Mouse (Mus musculus) Muller cell, postnatal 12 days (primary cell): ENCODE data around the gene Phldb1.
"Not testable (repeated sequence)": the region's sequence is repeated elsewhere in the genome, so short reads cannot be mapped to it uniquely, and the experiment has no call there.

ENCODE experiments used
- DNase-seq: peaks from one replicate; pipeline ENCODE4 v3.0.0-alpha.2; 2015; ENCODE audit errors: inconsistent ontology term

Gene Phldb1

GRCm38 (mm10) chr9:44734524-44735494 is at the start of gene Phldb1:
Phldb1 (minus strand) TSS chr9:44735198.
- DNase-seq, result peak; percentile 91

GRCm38 (mm10) chr9:44772750-44773651 is 38.0 kb upstream of the Phldb1 start:
- peak; percentile 96 for DNase-seq

- no peak for DNase-seq
Observed at GRCm38 (mm10) chr9:44772392-44772749, 37.4 kb upstream of the Phldb1 start.

- no peak for DNase-seq
Observed at GRCm38 (mm10) chr9:44771376-44771775, 36.4 kb upstream of the Phldb1 start.

- not testable (repeated sequence) for DNase-seq
Observed at GRCm38 (mm10) chr9:44768029-44768394, 33.0 kb upstream of the Phldb1 start.

GRCm38 (mm10) chr9:44767101-44768028 is 32.4 kb upstream of the Phldb1 start, which contains the start of the genes Arcn1 and Ift46:
Arcn1 (minus strand) TSS chr9:44767845.
Ift46 (plus strand) TSS chr9:44767908.
- peak; percentile 96 for DNase-seq

GRCm38 (mm10) chr9:44760873-44761272 is 25.9 kb upstream of the Phldb1 start:
- DNase-seq, result no peak

GRCm38 (mm10) chr9:44748473-44748872 is 13.5 kb upstream of the Phldb1 start:
- DNase-seq, result no peak

GRCm38 (mm10) chr9:44747341-44747740 is 12.3 kb upstream of the Phldb1 start:
- no peak for DNase-seq

- DNase-seq, result no peak
Observed at GRCm38 (mm10) chr9:44746666-44747065, 11.7 kb upstream of the Phldb1 start.

GRCm38 (mm10) chr9:44745371-44745770 is 10.4 kb upstream of the Phldb1 start:
- DNase-seq, result no peak

- no peak for DNase-seq
Observed at GRCm38 (mm10) chr9:44740663-44741192, 5.7 kb upstream of the Phldb1 start.

- DNase-seq, result no peak
Observed at GRCm38 (mm10) chr9:44737240-44737949, 2.4 kb upstream of the Phldb1 start.

- peak; percentile 34 for DNase-seq
Observed at GRCm38 (mm10) chr9:44736301-44736700, 1.3 kb upstream of the Phldb1 start.

GRCm38 (mm10) chr9:44735886-44736285 is 888 bp upstream of the Phldb1 start:
- DNase-seq, result no peak

GRCm38 (mm10) chr9:44733671-44734523 is 1.1 kb downstream of the Phldb1 start:
- DNase-seq, result peak; percentile 93

GRCm38 (mm10) chr9:44732921-44733530 is 2.0 kb downstream of the Phldb1 start:
- DNase-seq, result no peak

- DNase-seq, result no peak
Observed at GRCm38 (mm10) chr9:44732130-44732549, 2.9 kb downstream of the Phldb1 start.

- DNase-seq, result no peak
Observed at GRCm38 (mm10) chr9:44727441-44727840, 7.6 kb downstream of the Phldb1 start.
